Mouse (Mus musculus): ENCODE results near the gene Gm47995.
"Not testable (repeated sequence)": the region's sequence is repeated elsewhere in the genome, so short reads cannot be mapped to it uniquely, and the experiment has no call there.

GRCm38 (mm10) chr1:151198120-151198519, at the start of gene Gm47995:
- not testable (repeated sequence) for TF ChIP-seq CTCF, EP300 (IDR thresholded peaks at IDR 0.05; ENCODE audit: low read depth)

All from liver, postnatal 0 days (tissue).